8 mouse cellular contexts compared by ENCODE assay signal in the genomic region with DNA sequence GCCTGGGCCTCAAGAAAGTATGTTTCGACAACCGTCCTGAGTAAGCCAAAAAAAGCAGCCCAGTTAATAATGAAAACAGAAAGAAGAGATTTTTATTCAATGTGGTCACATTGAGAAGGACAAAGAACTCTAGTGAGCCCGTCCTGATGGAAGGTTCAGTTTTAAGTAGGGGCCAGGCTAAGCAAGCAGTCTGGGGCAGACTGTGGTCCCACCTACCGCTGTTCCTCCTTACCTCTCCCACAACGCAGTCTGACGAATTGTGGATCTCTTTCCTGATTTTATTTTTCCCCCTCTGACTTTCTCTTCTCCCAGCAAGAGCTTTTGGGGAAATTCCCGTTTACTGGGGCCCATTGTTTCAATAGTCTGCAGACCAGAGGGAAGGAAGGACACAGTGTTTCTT. TPM values are rescaled to one million over a fixed set of nuclear protein-coding genes. Genes with fewer than 3 reads are reported as not detected.
A peak's percentile ranks its signal among the peaks of the same experiment; 100 is the strongest.
DNase-seq lines count a peak whose midpoint lies in the region; ATAC-seq and TF ChIP-seq lines count a peak whose summit lies in the region.

No protein-coding gene starts in this region.

- 19% methylated on average over 7 of the region's 7 CpGs for WGBS in heart, embryonic 10.5 days
- 13% methylated on average over 7 of the region's 7 CpGs for WGBS in heart, embryonic 16.5 days
- 38% methylated on average over 7 of the region's 7 CpGs for WGBS in liver, embryonic 16.5 days (ENCODE audit: insufficient replicate concordance)

- no peak for DNase-seq in heart, embryonic 10.5 days (ENCODE audit: low spot score)
- no peak for DNase-seq in heart, adult 11 months
- DNase-seq in cerebellum, adult 18-20 months: no peak
- no peak for DNase-seq in thymus, adult 18-20 months
- DNase-seq in kidney, postnatal 4 days: no peak

- H3K27me3 ChIP-seq in heart, embryonic 10.5 days (ENCODE audit: insufficient read depth, poor library complexity, severe bottlenecking): no peaks in the 10 kb centered on the region
- H3K27me3 ChIP-seq in E14TG2a.4 (ENCODE audit: insufficient read depth, low read length): no peaks in the 10 kb centered on the region
- H3K27me3 ChIP-seq in heart, embryonic 16.5 days (ENCODE audit: control insufficient read depth, insufficient read depth, low read length): no peaks in the 10 kb centered on the region
- no peaks in the 10 kb centered on the region for H3K27me3 ChIP-seq in liver, embryonic 16.5 days (ENCODE audit: control insufficient read depth, insufficient read depth, low read depth, low read length)

- peak overlapping the region; percentile 55 for H3K4me3 ChIP-seq in heart, embryonic 10.5 days
- peak overlapping the region; percentile 68 for H3K4me3 ChIP-seq in E14TG2a.4 (replicated peaks; ENCODE audit: low read length)
- H3K4me3 ChIP-seq in heart, embryonic 16.5 days (ENCODE audit: low read length): peak overlapping the region; percentile 50
- no peak overlapping the region for H3K4me3 ChIP-seq in liver, embryonic 16.5 days (ENCODE audit: low read depth, low read length)

- 0 out of 2 replicates have a peak, but pooled peaks have one; percentile 2 for ATAC-seq in heart, embryonic 16.5 days (replicated peaks; ENCODE audit: extremely low read depth, insufficient read depth, low FRiP score)
- no peak for ATAC-seq in liver, embryonic 16.5 days (ENCODE audit: low read depth)

- H3K4me1 ChIP-seq in heart, embryonic 10.5 days: peaks cover 35% of the 10 kb centered on the region
- peaks cover 57% of the 10 kb centered on the region for H3K4me1 ChIP-seq in E14TG2a.4 (replicated peaks; ENCODE audit: low read depth, low read length)
- peaks cover 27% of the 10 kb centered on the region for H3K4me1 ChIP-seq in heart, embryonic 16.5 days (ENCODE audit: control insufficient read depth, insufficient read depth, low read length)
- peaks cover 26% of the 10 kb centered on the region for H3K4me1 ChIP-seq in liver, embryonic 16.5 days (ENCODE audit: control insufficient read depth, low read depth, low read length)

- H3K9ac ChIP-seq in heart, embryonic 16.5 days (ENCODE audit: low read length): peak overlapping the region; percentile 73
- H3K9ac ChIP-seq in liver, embryonic 16.5 days (ENCODE audit: low read depth, low read length): no peak overlapping the region

- H3K4me2 ChIP-seq in heart, embryonic 16.5 days (ENCODE audit: low read depth, low read length): peak overlapping the region; percentile 79
- H3K4me2 ChIP-seq in liver, embryonic 16.5 days (ENCODE audit: low read depth, low read length): peak overlapping the region; percentile 91

- peak overlapping the region; percentile 96 for H3K27ac ChIP-seq in heart, embryonic 10.5 days
- peak overlapping the region; percentile 99 for H3K27ac ChIP-seq in heart, embryonic 16.5 days (ENCODE audit: low read length)
- peak overlapping the region; percentile 91 for H3K27ac ChIP-seq in liver, embryonic 16.5 days (ENCODE audit: low read length)

- TF ChIP-seq CTCF in E14TG2a.4 (conservative IDR thresholded peaks at IDR 0.05; ENCODE audit: low read length): no peak

- no peaks in the 10 kb centered on the region for H3K9me3 ChIP-seq in heart, embryonic 10.5 days
- no peaks in the 10 kb centered on the region for H3K9me3 ChIP-seq in E14TG2a.4 (ENCODE audit: low read length)
- no peaks in the 10 kb centered on the region for H3K9me3 ChIP-seq in heart, embryonic 16.5 days (replicated peaks; ENCODE audit: control insufficient read depth, low read length)
- H3K9me3 ChIP-seq in liver, embryonic 16.5 days (replicated peaks; ENCODE audit: control insufficient read depth, low read length): no peaks in the 10 kb centered on the region

- no peaks in the 10 kb centered on the region for H3K36me3 ChIP-seq in heart, embryonic 10.5 days
- no peaks in the 10 kb centered on the region for H3K36me3 ChIP-seq in E14TG2a.4 (ENCODE audit: insufficient read depth, low read length)
- no peaks in the 10 kb centered on the region for H3K36me3 ChIP-seq in heart, embryonic 16.5 days (ENCODE audit: control insufficient read depth, insufficient read depth)
- no peaks in the 10 kb centered on the region for H3K36me3 ChIP-seq in liver, embryonic 16.5 days (ENCODE audit: control insufficient read depth, insufficient read depth)

RNA-seq across cellular contexts. Expression of a gene that starts 21.5 kb away (rescaled TPM):
- 515 and 584 TPM in 2 replicates for polyA plus RNA-seq in heart, embryonic 10.5 days (2016; fragmentation: Nextera tagmentation; extraction: Ambion mirVana)
- 428 and 482 TPM in 2 replicates for polyA plus RNA-seq in heart, embryonic 16.5 days (2015; fragmentation: Nextera tagmentation; extraction: Ambion mirVana)
- polyA plus RNA-seq in liver, embryonic 16.5 days (2015; fragmentation: Nextera tagmentation; extraction: Ambion mirVana): 94.7 and 98.2 TPM in 2 replicates
